Mouse (Mus musculus) hindbrain, embryonic 12.5 days (tissue): Measurements from ENCODE around the gene Il22ra2. TPM values are rescaled to one million over a fixed set of nuclear protein-coding genes. Genes with fewer than 3 reads are reported as not detected.
"Not testable (repeated sequence)": the region's sequence is repeated elsewhere in the genome, so short reads cannot be mapped to it uniquely, and the experiment has no call there.

Source experiments
- ATAC-seq: fragments of 200-750 bp; cut with Nextera tagmentation; 2 replicates; pipeline ENCODE4 v1.8.0; 2017; ENCODE audit warnings: moderate TSS enrichment; ENCODE audit not compliant: low FRiP score
- H3K27ac ChIP-seq: fragments of 300-500 bp; sonication (generic); 2 replicates; pipeline ENCODE4 v1.5.1; 2016; ENCODE audit warnings: mild to moderate bottlenecking
- H3K27me3 ChIP-seq: fragments of 300-500 bp; sonication (generic); 2 replicates; pipeline ENCODE4 v1.6.1; 2016; ENCODE audit warnings: mild to moderate bottlenecking
- H3K36me3 ChIP-seq: fragments of 300-500 bp; sonication (generic); 2 replicates; pipeline ENCODE4 v1.6.1; 2016; ENCODE audit warnings: mild to moderate bottlenecking
- H3K4me1 ChIP-seq: fragments of 300-500 bp; sonication (generic); 2 replicates; pipeline ENCODE4 v1.6.1; 2016
- H3K4me2 ChIP-seq: fragments of 300-500 bp; sonication (generic); replicated peaks from 2 replicates; pipeline ENCODE4 v1.6.1; 2016; ENCODE audit warnings: mild to moderate bottlenecking
- H3K4me3 ChIP-seq: fragments of 300-500 bp; sonication (generic); 2 replicates; pipeline ENCODE4 v1.5.1; 2016; ENCODE audit warnings: mild to moderate bottlenecking
- H3K9ac ChIP-seq: fragments of 300-500 bp; sonication (generic); 2 replicates; pipeline ENCODE4 v1.6.1; 2016; ENCODE audit warnings: mild to moderate bottlenecking, moderate library complexity
- H3K9me3 ChIP-seq: fragments of 300-500 bp; sonication (generic); replicated peaks from 2 replicates; pipeline ENCODE4 v1.6.1; 2016; ENCODE audit warnings: mild to moderate bottlenecking
- WGBS: fragments of 180-500 bp; shearing (Covaris S2); methylation state at CpG from one replicate; pipeline ENCODE4 v1.1.7; 2016; 5-methylcytosine and 5-hydroxymethylcytosine counted together
- polyA plus RNA-seq: library from polyadenylated mRNA; unstranded; fragments of >200 nt; fragmentation: Nextera tagmentation; extraction: Ambion mirVana; gene quantifications from 2 replicates; pipeline ENCODE4 v1.2.1, GENCODE M21; 2016

Il22ra2 gene
- polyA plus RNA-seq, 1 experiment from 2014 or later, result not detected

DNA sequence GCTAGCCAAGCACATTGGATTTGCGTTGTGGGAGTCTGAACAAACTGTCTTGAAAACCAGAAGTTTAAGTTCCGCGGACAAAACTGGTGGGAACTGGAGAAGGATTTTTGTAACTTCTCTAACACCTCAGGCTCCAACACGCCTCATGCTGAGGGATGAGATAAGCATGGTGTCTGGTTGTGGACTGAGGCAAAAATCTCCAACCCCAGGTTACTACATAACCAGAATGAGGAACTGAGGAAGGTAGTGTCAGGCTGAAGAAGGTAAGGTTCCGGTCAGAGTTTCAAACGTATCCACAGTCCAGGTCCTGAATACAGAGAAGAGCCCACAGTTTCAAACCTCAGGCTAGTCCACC lies 30.5 kb upstream of the Il22ra2 start:
- 26% methylated on average over 6 of the region's 6 CpGs for WGBS
- Histone ChIP-seq H3K4me2 (peak overlapping the region; percentile 63), H3K27me3 (peaks cover 8% of the 10 kb centered on the region; the same call in 1 of the 2 replicates), H3K27ac (no peak overlapping the region), H3K9ac (no peak overlapping the region), H3K36me3 (no peaks in the 10 kb centered on the region), H3K4me1 (peaks cover 13% of the 10 kb centered on the region), H3K9me3 (no peaks in the 10 kb centered on the region), H3K4me3 (peak overlapping the region; percentile 63)
- no peak for ATAC-seq

- Histone ChIP-seq H3K4me2 (peak within 1 kb of the TSS; percentile 63), H3K9me3 (no peaks in the 10 kb centered on the region), H3K9ac (peak within 1 kb of the TSS; percentile 70), H3K27ac (peak within 1 kb of the TSS; percentile 24; the same call in 1 of the 2 replicates), H3K4me3 (peak within 1 kb of the TSS; percentile 63), H3K4me1 (peaks cover 13% of the 10 kb centered on the region), H3K27me3 (peaks cover 8% of the 10 kb centered on the region; the same call in 1 of the 2 replicates), H3K36me3 (no peaks in the 10 kb centered on the region)
- WGBS, result 1% methylated on average over 52 of the region's 52 CpGs
- peak; percentile 99 for ATAC-seq
Observed at GRCm38 (mm10) chr10:19591641-19592441, 30.0 kb upstream of the Il22ra2 start, which contains the start of gene Ifngr1. Gene Ifngr1, plus strand, starts transcription at chr10:19591949.

GRCm38 (mm10) chr10:19592556-19592955 lies 29.2 kb upstream of the Il22ra2 start:
- Histone ChIP-seq H3K27me3 (peaks cover 8% of the 10 kb centered on the region; the same call in 1 of the 2 replicates), H3K27ac (no peak overlapping the region), H3K9ac (peak overlapping the region; percentile 70), H3K4me1 (peaks cover 13% of the 10 kb centered on the region), H3K4me3 (peak overlapping the region; percentile 63), H3K4me2 (peak overlapping the region; percentile 63), H3K9me3 (no peaks in the 10 kb centered on the region), H3K36me3 (no peaks in the 10 kb centered on the region)
- 15% methylated on average over 3 of the region's 3 CpGs for WGBS
- ATAC-seq, result no peak

GRCm38 (mm10) chr10:19593296-19593695 lies 28.5 kb upstream of the Il22ra2 start:
- no peak overlapping the region for H3K9ac ChIP-seq
- peaks cover 8% of the 10 kb centered on the region; the same call in 1 of the 2 replicates for H3K27me3 ChIP-seq
- WGBS, result 80% methylated on average over 3 of the region's 3 CpGs
- no peak for ATAC-seq
- no peaks in the 10 kb centered on the region for H3K9me3 ChIP-seq
- peaks cover 13% of the 10 kb centered on the region for H3K4me1 ChIP-seq
- H3K4me3 ChIP-seq, result no peak overlapping the region
- H3K36me3 ChIP-seq, result no peaks in the 10 kb centered on the region
- no peak overlapping the region for H3K4me2 ChIP-seq
- H3K27ac ChIP-seq, result no peak overlapping the region

GRCm38 (mm10) chr10:19594201-19594905 lies 27.4 kb upstream of the Il22ra2 start:
- no peak overlapping the region for H3K4me3 ChIP-seq
- ATAC-seq, result no peak
- H3K36me3 ChIP-seq, result 0 out of 2 replicates have a peak, but pooled peaks cover 3% of the 10 kb centered on the region
- H3K27me3 ChIP-seq, result peaks cover 8% of the 10 kb centered on the region; the same call in 1 of the 2 replicates
- WGBS, result 86% methylated on average over 3 of the region's 3 CpGs
- no peak overlapping the region for H3K9ac ChIP-seq
- no peak overlapping the region for H3K27ac ChIP-seq
- no peak overlapping the region for H3K4me2 ChIP-seq
- peaks cover 13% of the 10 kb centered on the region for H3K4me1 ChIP-seq
- H3K9me3 ChIP-seq, result no peaks in the 10 kb centered on the region

- no peak overlapping the region for H3K4me2 ChIP-seq
- no peak overlapping the region for H3K27ac ChIP-seq
- H3K4me3 ChIP-seq, result no peak overlapping the region
- H3K4me1 ChIP-seq, result peaks cover 13% of the 10 kb centered on the region
- no peaks in the 10 kb centered on the region for H3K9me3 ChIP-seq
- H3K36me3 ChIP-seq, result peaks cover 10% of the 10 kb centered on the region; the same call in 1 of the 2 replicates
- H3K27me3 ChIP-seq, result no peaks in the 10 kb centered on the region
- no peak for ATAC-seq
- 92% methylated on average over 4 of the region's 4 CpGs for WGBS
- H3K9ac ChIP-seq, result no peak overlapping the region
Observed at GRCm38 (mm10) chr10:19596866-19597265, 24.9 kb upstream of the Il22ra2 start.

DNA sequence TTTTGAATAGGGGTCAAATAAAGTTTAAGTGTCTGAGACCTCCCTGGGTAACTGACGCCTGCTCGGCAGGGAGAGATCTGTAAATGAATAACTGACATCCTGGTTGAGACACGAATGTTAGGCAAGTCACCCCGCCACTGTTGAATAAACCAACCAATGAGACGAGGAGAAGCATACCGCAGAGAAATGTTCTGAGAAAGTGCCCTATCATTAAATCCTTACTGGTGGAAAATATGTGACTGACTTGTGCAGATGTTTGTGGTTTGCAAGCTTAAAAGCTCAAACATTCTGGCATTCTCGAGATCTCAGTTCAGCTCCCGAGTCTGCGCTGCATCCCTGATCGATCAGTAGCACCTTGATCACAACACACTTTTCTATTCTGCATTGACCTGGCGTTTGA lies 23.7 kb upstream of the Il22ra2 start:
- Histone ChIP-seq H3K4me2 (no peak overlapping the region), H3K27me3 (no peaks in the 10 kb centered on the region), H3K36me3 (peaks cover 21% of the 10 kb centered on the region), H3K9ac (no peak overlapping the region), H3K4me1 (0 out of 2 replicates have a peak, but pooled peaks cover 6% of the 10 kb centered on the region), H3K9me3 (no peaks in the 10 kb centered on the region), H3K27ac (no peak overlapping the region), H3K4me3 (no peak overlapping the region)
- no peak for ATAC-seq
- 77% methylated on average over 11 of the region's 11 CpGs for WGBS

DNA sequence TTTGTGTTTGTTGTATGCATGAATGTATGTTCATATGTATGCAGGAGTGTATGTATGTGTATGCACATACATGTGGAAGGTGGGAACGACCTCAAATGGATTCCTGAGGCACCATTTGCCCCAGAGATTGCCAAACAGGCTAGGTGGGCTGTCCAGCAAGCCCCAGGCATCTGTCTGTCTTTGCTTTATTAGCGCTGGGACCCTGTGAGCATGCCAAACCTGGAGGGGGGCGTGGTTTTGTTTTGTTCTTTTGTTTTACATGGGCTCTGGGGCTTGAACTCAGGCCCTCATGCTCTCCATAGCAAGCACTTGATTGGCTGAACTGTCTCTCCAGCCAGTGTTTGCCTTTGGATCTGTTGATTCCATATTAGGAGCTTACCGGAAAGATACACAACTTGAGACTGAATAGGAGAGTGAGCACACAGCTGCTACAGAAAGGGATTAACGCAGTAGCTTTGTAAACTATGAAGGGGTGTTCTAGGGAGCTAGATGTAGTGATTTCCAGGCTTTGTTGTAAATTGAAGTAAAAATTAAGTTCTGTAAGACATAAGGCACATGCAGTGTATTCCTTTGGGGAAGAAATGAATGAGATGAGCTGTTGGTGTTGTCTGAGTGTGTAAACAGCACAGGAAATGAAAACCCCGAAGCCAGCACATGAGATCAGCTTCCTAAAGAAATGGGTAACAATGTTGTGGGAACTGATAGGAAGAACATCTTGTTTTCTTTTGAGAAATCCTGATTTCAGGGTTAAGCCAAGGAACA lies 22.3 kb upstream of the Il22ra2 start:
- Histone ChIP-seq H3K36me3 (peaks cover 28% of the 10 kb centered on the region), H3K4me2 (no peak overlapping the region), H3K9me3 (no peaks in the 10 kb centered on the region), H3K27ac (no peak overlapping the region), H3K9ac (no peak overlapping the region), H3K4me1 (no peaks in the 10 kb centered on the region), H3K4me3 (no peak overlapping the region), H3K27me3 (no peaks in the 10 kb centered on the region)
- WGBS, result 80% methylated on average over 6 of the region's 6 CpGs
- no peak for ATAC-seq

- Histone ChIP-seq H3K36me3 (peaks cover 28% of the 10 kb centered on the region), H3K4me1 (no peaks in the 10 kb centered on the region), H3K9me3 (no peaks in the 10 kb centered on the region), H3K4me3 (no peak overlapping the region), H3K9ac (no peak overlapping the region), H3K4me2 (no peak overlapping the region), H3K27ac (no peak overlapping the region), H3K27me3 (no peaks in the 10 kb centered on the region)
- no peak for ATAC-seq
- WGBS, result 88% methylated on average over 3 of the region's 3 CpGs
Observed at GRCm38 (mm10) chr10:19600093-19600420, 21.7 kb upstream of the Il22ra2 start.

- H3K27me3 ChIP-seq, H3K4me1 ChIP-seq, H3K9me3 ChIP-seq, ATAC-seq, H3K9ac ChIP-seq, H3K27ac ChIP-seq, H3K4me2 ChIP-seq, H3K4me3 ChIP-seq: not testable (repeated sequence)
- peaks cover 28% of the 10 kb centered on the region for H3K36me3 ChIP-seq
- WGBS, result 12% methylated on average over 1 of the region's 1 CpGs
Observed at GRCm38 (mm10) chr10:19601502-19601901, 20.3 kb upstream of the Il22ra2 start.

DNA sequence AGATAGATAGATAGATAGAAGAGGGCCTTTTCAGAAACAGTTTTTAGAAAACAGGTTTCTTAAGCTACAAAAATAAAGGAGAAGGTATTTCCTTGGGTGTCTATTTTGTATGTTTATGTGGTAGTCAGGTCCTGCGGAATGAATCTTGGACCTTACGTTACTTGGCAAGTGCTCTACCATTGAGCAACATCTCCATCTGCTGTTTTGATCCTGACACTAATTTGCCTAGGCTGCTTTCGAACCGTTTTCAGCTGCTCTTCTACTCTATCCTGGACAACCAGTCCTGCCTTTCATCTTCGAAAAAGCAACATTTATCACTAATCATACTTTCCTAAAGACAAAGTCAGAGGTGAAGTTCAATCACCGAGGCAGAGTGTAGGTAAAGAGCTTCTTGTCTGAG lies 18.6 kb upstream of the Il22ra2 start:
- H3K27ac ChIP-seq, result no peak overlapping the region
- H3K9ac ChIP-seq, result no peak overlapping the region
- no peaks in the 10 kb centered on the region for H3K9me3 ChIP-seq
- no peaks in the 10 kb centered on the region for H3K27me3 ChIP-seq
- peaks cover 28% of the 10 kb centered on the region for H3K36me3 ChIP-seq
- ATAC-seq, result no peak
- H3K4me1 ChIP-seq, result no peaks in the 10 kb centered on the region
- WGBS, result 90% methylated on average over 6 of the region's 6 CpGs
- H3K4me2 ChIP-seq, result no peak overlapping the region
- no peak overlapping the region for H3K4me3 ChIP-seq

- whole genome bisulfite sequencing, result 35% methylated on average over 14 of the region's 14 CpGs
- no peak overlapping the region for H3K27ac ChIP-seq
- no peak overlapping the region for H3K9ac ChIP-seq
- no peak overlapping the region for H3K4me3 ChIP-seq
- peaks cover 3% of the 10 kb centered on the region; the same call in 1 of the 2 replicates for H3K36me3 ChIP-seq
- no peak overlapping the region for H3K4me2 ChIP-seq
- no peaks in the 10 kb centered on the region for H3K9me3 ChIP-seq
- H3K4me1 ChIP-seq, result no peaks in the 10 kb centered on the region
- ATAC-seq, result peak; percentile 56; the same call in 1 of the 2 replicates
- H3K27me3 ChIP-seq, result no peaks in the 10 kb centered on the region
Observed at GRCm38 (mm10) chr10:19609125-19609524, 12.7 kb upstream of the Il22ra2 start.
